Mouse (Mus musculus): ENCODE data around the gene Gm5796.
"Not testable (repeated sequence)": the region's sequence is repeated elsewhere in the genome, so short reads cannot be mapped to it uniquely, and the experiment has no call there.

Gm5796 gene

GRCm38 (mm10) chr14:4023641-4024040 is at the start of gene Gm5796:
TSS of gene Gm5796 (plus strand) at chr14:4023941.
- DNase-seq (ENCODE audit: low spot score) = not testable (repeated sequence)

DNA sequence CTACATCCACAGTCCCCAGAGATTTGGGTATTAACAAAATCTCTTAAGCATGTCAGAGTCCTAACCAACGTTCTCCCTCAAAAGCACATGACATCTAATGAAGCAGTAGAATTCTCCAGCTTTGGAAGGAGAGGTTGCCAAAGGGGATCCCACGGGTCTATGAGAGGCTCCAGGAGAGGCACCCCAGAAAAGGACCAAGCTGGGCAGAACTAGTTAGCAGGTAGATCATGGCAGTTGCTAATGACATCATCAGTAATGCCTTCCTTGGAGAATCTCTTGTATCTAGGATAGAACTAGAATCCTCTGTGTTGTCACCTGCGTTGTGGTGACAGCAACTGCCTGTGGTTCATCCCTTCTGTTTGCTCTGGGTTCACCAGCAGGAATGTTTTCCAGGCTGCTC is 25.6 kb upstream of the Gm5796 start, which contains the start of gene Gm3099:
Gene Gm3099, plus strand, starts transcription at position 301 of the 400 bp plus-strand sequence.
- DNase-seq (ENCODE audit: low spot score) = not testable (repeated sequence)

- not testable (repeated sequence) for DNase-seq (ENCODE audit: low spot score)
Measured at GRCm38 (mm10) chr14:4083820-4084219, 60.1 kb downstream of the Gm5796 start, which contains the start of gene Gm3115. TSS of gene Gm3115 (plus strand) at chr14:4084120.
